Mouse (Mus musculus): ENCODE measurements around the gene Dock9. TPM values are rescaled to one million over a fixed set of nuclear protein-coding genes. Genes with fewer than 3 reads are reported as not detected.
A peak's percentile ranks its signal among the peaks of the same experiment; 100 is the strongest.

Dock9 gene
- 16.8 and 19.6 TPM in 2 replicates for total RNA-seq (2017)

DNA sequence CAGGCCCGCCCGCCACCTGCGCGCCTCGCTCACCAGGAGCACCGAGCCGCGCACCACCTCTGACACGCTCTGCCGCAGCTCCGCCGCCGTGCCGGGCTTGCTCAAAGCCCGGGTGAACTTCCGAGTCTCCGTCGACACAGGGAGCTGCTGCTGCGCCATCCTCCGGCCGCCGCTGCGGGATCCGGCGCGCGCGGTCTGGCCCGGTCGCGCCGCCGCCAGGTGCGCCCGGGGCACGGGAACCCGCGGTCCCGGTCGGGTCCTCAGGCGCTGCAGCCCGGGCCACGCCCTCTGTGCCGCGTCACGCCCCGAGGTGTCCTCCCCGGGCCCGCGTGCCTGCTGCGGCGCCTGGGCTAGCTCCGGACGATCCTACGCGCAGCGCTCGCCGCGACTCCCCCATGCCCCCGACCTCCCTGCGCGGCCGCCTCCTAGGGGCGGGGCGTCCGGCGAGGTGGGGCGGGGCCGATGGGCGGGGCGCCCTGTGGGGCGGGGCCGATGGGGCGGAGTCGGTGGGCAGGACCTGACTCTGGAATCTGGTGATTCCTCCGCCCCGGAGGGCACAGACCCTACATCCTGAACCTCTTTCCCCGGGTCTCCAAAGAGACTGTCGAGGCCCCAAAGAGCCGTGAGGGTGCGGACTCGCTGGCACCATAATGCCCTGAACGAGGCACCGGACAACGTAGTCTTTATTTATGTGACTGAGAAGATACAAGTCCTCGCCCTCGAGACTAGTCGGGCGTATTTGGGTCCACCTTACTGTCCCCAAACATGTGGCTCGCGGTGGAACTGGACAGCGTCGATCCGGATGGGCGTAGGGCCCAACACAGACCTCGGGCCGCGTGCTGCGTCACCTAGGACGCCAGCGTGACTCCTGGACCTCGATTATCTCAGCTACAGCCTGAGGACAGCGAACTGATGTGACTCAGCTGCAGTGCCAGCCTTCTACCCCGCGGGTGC is at the start of gene Dock9:
Gene Dock9 (minus strand): TSS at position 381 of the 954 bp plus-strand sequence.
- peak; percentile 63 to 67 for ATAC-seq (replicated peaks in 1 of 2; ENCODE audit: insufficient read depth in 1 of 2, low FRiP score in 2 of 2, low TSS enrichment in 1 of 2, low read depth in 1 of 2, poor library complexity in 2 of 2, severe bottlenecking in 2 of 2)

DNA sequence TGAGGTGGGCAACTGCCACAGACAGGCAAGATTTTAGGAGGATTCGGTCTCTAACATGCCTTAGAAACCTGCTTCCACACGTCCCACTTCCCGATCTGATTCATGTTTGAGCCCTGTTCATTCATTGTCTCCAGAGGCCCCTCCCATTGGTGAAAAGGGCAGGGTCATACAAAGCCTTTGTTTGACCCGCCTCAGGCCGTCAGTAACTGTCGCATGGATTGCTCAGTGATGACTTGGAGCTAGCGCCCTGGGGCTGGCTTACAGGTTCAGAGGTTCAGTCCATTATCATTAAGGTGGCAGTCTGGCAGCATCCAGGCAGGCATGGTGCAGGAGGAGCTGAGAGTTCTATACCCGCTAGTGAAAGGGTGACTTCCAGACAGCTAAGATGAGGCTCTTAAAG is 46.8 kb upstream of the Dock9 start:
- ATAC-seq (replicated peaks in 1 of 2; ENCODE audit: insufficient read depth in 1 of 2, low FRiP score in 2 of 2, low TSS enrichment in 1 of 2, low read depth in 1 of 2, poor library complexity in 2 of 2, severe bottlenecking in 2 of 2), result no peak

DNA sequence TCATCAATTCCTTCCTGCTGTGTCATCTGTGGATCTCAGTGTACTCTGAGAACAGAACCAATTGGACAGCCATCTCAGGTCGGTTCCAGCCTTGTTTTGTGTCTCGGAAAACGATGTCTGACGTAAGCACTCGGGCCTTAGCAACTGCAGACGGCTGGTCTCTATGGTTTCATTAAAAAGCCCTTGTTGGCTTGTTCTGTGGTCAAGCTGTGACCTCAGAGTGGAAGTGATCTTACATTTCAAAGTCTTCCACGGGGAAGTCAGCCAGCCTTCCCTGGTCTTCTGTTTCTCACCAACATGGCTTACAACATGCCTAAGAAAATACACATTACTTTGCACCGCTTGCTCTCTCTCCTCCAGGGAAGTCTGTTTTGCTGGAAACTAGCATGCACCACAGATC is 42.6 kb upstream of the Dock9 start:
- ATAC-seq (replicated peaks in 1 of 2; ENCODE audit: insufficient read depth in 1 of 2, low FRiP score in 2 of 2, low TSS enrichment in 1 of 2, low read depth in 1 of 2, poor library complexity in 2 of 2, severe bottlenecking in 2 of 2), result no peak; a peak in 1 of 4 replicates

DNA sequence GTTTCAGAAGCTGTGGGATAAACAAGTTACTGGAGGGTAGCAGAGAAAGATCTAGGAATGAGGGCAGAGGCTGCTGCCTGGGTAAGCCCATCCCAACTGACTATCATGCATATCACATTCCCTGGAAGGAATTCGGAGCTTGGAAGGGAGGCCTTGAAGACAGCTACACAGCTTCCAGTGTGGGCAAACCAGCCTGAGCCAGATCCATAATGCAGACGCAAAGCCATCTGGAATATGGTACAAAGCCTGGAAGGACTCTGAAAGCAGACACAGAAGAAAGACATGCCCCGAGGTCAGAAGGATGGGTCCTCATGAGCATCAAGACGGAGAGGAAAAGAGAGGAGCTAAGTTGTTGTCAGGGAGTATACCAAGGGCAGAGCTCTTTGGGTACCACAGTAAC is 40.5 kb upstream of the Dock9 start:
- no peak for ATAC-seq (replicated peaks in 1 of 2; ENCODE audit: insufficient read depth in 1 of 2, low FRiP score in 2 of 2, low TSS enrichment in 1 of 2, low read depth in 1 of 2, poor library complexity in 2 of 2, severe bottlenecking in 2 of 2)

DNA sequence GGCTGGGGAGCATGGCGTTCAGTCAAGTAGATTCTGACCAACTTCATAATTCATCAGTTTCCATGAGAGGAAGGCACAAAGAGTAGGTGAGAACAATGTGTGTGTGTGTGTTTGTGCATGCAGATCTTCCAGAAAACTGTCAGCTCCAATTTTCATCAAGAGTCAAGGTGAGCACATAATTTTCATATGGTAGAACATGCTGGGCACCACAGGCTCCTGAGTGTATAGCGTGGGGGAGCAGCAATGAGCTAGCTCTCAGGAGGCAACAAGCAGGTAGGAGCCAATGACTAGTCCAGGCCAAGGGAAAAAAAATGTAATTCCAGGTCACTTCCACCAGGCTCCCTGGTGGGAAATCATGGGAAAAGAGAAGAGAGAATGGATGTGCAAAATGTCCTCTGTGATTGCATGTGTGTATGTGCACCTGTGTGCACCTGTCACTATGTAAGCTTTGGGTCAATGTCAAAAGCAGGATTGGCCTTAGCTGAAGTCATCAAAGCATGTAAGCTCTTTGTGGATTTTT is 35.4 kb upstream of the Dock9 start:
- ATAC-seq (replicated peaks in 1 of 2; ENCODE audit: insufficient read depth in 1 of 2, low FRiP score in 2 of 2, low TSS enrichment in 1 of 2, low read depth in 1 of 2, poor library complexity in 2 of 2, severe bottlenecking in 2 of 2), result no peak

DNA sequence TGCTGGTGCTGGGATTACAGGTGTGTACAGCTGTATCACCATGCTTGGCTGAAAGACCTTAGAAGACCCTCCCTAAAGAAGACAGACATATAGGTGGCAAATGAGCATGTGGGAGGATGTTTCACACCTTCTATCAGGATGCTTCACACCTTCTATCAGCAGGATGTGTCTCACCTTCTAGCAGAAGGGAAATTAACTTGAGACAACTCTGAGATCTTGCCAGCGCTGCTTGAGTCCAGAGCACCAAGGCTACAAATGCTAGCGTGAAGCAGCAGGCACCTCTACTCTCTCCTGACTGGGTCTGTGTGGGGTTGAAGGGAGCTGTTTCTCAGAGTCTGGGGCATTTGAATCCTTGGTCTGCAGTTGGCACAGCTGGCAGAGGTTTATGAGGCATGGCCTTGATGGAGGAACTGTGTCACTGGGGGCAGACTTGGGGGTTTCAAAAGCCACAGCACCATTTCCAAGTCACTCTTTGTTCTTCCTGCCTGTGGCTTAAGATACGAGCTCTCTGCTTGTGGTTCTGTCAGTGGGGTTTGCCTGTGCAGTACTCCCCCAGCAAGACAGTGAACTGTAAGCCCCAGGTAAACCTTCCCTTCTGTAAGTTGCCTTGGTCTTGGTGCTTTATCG is 32.3 kb upstream of the Dock9 start:
- peak; percentile 94 to 98 for ATAC-seq (replicated peaks in 1 of 2; ENCODE audit: insufficient read depth in 1 of 2, low FRiP score in 2 of 2, low TSS enrichment in 1 of 2, low read depth in 1 of 2, poor library complexity in 2 of 2, severe bottlenecking in 2 of 2)

DNA sequence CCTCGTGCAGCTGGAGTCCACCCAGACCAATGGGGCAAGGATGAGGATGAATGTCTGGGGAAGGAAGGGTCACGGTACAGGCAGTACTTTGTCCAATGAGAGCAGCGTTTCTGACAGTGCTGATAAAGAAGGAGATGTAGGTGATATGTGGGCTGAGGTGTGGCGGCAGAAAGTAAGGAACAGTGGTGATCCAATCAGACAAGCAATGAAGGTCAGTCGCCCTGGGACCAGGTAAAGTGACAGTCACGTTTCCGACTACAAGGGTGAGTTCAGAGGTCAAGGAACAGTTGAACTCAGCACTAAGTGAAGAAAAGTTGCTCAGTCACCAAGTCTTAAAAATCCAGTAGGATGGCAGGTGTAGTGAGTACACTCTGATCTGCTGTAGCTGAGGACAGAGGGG is 29.5 kb upstream of the Dock9 start:
- no peak for ATAC-seq (replicated peaks in 1 of 2; ENCODE audit: insufficient read depth in 1 of 2, low FRiP score in 2 of 2, low TSS enrichment in 1 of 2, low read depth in 1 of 2, poor library complexity in 2 of 2, severe bottlenecking in 2 of 2)

DNA sequence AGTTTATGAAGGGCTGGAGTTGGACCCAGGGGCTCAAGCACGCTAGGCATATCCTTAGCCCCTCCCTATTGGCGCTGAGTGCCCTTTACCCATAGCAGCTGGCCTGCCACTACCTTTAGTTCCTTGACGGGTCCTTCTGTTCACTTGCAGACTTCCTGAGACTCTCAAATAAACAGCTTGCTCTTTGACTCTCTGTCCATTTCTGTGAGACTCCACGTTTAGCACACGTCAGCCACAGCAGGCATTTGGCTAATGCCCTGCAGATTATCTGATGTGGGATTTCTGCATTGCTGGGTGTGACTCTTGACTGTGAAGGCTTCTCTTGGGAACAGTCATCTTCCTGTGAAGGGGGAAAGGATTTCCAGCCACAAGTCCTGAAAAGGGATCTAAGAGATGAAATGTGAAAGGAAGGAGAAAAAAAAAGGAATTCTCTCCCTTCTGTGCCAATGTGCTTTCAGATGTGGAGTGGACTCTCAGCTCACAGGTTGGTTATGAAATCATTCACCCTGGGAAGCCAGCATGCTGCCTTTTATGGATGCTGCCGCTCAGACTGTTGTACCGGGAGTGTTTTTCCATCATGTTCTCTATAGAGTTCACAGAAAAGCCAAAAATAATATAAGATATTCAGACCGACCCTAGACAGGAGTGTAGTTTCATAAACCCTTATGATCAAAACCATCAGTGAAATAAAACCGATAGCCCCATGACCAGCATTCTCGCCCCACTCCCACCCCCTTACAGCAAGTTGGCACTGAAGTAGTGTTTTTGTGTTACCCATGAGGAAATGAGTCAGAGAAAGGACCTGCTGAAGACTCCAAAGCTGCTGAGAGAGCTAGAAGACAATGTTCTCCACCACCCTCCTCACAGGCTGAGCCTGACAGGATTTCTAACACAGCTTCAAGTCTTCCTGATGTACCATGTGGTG is 28.1 kb upstream of the Dock9 start:
- 0 out of 4 replicates have a peak, but pooled peaks of 1 of the 2 experiments have one; percentile 4 for ATAC-seq (replicated peaks in 1 of 2; ENCODE audit: insufficient read depth in 1 of 2, low FRiP score in 2 of 2, low TSS enrichment in 1 of 2, low read depth in 1 of 2, poor library complexity in 2 of 2, severe bottlenecking in 2 of 2)

DNA sequence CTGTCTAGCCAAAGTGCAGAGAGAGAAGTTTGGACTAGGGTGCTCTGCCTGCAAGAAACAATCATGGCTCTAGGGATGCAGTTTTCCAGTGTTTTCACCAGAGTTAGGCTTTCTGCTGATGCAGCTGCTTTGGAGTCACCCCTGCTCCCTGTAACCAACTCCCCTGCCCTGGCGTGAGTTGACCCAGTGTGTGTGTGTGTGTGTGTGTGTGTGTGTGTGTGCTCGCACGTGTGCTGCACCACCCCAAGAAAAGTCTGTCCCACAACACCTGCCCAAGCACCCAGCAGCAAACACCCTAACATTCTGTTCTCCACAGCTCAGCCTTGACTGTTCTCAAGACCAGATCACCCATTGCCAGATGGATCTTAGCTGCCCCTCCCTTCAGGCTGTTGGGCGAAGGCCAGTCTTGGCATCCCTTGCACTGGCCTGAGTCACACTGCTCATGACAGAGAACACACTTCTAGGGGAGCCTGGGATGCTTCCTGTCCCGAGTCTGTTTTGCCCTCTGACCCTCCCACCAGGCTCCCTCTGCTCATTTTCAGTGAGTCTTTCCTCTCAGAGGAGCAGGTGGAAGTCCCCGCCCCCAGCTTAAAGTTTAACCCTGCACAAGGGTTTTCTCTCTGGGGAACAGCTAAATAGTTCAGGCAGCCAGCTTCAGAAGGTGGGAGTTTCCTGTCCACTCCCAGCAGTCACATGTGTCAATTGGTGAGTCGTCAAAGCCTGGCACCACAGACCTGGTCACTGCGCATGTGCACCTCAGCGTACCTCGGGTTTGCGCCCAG is 26.9 kb upstream of the Dock9 start:
- ATAC-seq (replicated peaks in 1 of 2; ENCODE audit: insufficient read depth in 1 of 2, low FRiP score in 2 of 2, low TSS enrichment in 1 of 2, low read depth in 1 of 2, poor library complexity in 2 of 2, severe bottlenecking in 2 of 2), result peak in 1 of 2 experiments; percentile 30; a peak in 1 of 4 replicates

DNA sequence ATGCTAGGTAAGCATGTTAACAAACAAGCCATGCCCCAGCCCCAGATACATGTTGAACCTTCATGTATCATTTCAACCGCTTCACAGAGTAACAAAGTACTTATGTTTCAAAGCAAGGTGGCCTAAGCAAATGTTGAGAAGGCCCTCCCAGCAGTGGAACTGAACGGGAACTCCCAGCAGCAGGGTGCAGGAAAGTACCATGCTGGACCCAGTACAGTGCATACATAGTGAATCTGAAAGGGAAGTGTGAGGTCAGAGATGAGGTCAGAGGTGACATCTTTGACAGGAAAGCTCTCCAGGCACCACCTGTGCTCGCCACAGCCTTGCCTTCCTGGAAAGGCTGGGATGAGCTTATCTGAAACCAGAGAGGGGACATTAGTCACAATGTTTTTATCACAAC is 25.4 kb upstream of the Dock9 start:
- ATAC-seq (replicated peaks in 1 of 2; ENCODE audit: insufficient read depth in 1 of 2, low FRiP score in 2 of 2, low TSS enrichment in 1 of 2, low read depth in 1 of 2, poor library complexity in 2 of 2, severe bottlenecking in 2 of 2), result peak in 1 of 2 experiments; percentile 40; a peak in 2 of 4 replicates

DNA sequence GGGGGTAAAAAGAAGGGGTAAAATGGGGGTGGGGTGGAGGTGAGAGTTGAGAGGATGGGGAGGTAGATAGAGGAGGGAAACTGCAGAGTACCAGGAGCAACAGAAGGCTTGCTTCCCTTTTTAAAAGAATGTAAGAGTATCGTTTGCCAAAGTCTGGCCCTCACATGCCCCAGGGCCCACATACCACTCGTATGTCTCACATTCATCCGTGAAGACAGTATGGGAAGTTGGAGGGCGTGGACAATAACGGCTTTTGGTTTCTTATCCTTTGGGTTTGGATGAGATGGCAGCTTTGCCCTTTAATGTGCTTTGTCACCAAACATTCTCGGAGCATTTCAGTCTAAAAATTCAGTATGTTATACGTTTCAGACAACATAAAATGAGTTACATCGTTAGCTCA is 24.9 kb upstream of the Dock9 start:
- ATAC-seq (replicated peaks in 1 of 2; ENCODE audit: insufficient read depth in 1 of 2, low FRiP score in 2 of 2, low TSS enrichment in 1 of 2, low read depth in 1 of 2, poor library complexity in 2 of 2, severe bottlenecking in 2 of 2), result no peak

DNA sequence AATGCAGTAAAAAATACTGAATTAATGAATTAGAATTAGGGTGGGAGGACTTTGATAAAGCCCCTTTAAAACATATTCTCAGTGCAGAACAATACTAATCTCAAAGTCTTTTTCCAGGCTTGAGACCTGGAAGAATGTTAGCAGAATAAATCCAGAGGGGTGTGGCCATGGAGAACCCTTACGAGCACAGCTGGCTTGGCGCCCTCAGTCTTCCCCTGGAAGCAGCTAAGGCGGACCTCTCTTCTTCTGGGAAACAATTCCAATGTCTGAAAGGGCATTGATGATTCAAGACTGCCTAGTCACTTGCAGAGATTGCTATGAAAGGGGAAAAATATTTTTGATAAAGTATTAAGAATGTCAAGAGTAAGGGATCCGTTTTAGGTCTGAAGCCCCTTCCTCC is 9.2 kb upstream of the Dock9 start:
- no peak for ATAC-seq (replicated peaks in 1 of 2; ENCODE audit: insufficient read depth in 1 of 2, low FRiP score in 2 of 2, low TSS enrichment in 1 of 2, low read depth in 1 of 2, poor library complexity in 2 of 2, severe bottlenecking in 2 of 2)

DNA sequence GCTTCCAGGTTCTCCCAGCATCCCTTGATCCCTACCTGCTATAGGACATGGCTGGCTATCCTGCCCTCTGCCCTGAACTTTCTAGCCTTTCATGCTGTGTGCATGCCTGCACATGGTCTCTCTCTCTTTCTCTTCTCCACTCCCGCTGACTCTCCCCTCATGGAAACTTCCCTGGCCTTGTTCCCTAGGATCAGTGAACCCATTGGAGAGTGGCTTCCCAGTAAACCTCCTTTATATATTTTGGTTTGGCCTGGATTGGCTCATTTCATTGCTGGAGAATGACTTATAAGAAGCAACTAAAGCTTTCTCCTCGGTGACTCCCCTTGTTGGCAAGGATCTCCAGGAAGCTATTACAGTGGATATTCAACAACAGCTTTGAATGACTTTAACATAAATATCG is 8.7 kb upstream of the Dock9 start:
- no peak for ATAC-seq (replicated peaks in 1 of 2; ENCODE audit: insufficient read depth in 1 of 2, low FRiP score in 2 of 2, low TSS enrichment in 1 of 2, low read depth in 1 of 2, poor library complexity in 2 of 2, severe bottlenecking in 2 of 2)

DNA sequence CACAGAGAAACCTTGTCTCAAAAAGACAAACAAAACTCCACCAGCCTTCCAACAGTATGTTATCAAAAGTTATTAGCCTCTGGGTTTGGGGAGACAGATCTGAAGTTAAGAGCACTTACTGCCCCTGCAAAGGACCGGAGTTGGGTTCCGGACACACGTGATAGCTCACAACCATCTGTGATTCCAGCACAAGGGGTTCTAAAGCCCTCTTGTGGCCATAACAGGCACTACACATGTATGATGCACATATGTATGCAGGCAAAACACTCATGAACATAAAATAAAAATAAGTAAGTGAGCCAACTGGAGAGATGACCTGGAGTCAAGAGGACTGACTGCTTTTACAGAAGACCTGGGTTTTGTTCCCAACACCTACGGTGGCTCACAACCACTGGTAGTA is 6.8 kb upstream of the Dock9 start:
- ATAC-seq (replicated peaks in 1 of 2; ENCODE audit: insufficient read depth in 1 of 2, low FRiP score in 2 of 2, low TSS enrichment in 1 of 2, low read depth in 1 of 2, poor library complexity in 2 of 2, severe bottlenecking in 2 of 2), result peak; percentile 32 to 51; a peak in 3 of 4 replicates

DNA sequence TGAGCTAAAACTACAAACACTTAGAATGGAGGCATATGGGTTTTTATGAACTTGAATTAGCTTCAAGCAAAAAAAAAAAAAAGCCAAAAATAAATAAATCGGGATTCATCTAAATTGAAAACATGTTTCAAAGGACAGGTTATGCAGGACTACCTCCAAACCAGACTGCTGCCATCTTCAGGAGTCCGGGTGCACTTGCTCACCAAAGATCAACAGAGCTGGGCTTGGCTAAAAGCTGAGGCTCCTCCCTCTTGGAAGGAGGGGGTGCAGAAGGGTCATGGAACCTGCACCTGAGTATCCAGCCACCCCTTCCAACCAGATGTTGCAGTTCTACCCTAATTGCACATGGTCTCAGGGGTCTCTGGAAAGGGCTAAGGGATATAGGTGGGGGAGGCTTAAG is 3.3 kb upstream of the Dock9 start:
- 0 out of 4 replicates have a peak, but pooled peaks of 1 of the 2 experiments have one; percentile 33 for ATAC-seq (replicated peaks in 1 of 2; ENCODE audit: insufficient read depth in 1 of 2, low FRiP score in 2 of 2, low TSS enrichment in 1 of 2, low read depth in 1 of 2, poor library complexity in 2 of 2, severe bottlenecking in 2 of 2)

DNA sequence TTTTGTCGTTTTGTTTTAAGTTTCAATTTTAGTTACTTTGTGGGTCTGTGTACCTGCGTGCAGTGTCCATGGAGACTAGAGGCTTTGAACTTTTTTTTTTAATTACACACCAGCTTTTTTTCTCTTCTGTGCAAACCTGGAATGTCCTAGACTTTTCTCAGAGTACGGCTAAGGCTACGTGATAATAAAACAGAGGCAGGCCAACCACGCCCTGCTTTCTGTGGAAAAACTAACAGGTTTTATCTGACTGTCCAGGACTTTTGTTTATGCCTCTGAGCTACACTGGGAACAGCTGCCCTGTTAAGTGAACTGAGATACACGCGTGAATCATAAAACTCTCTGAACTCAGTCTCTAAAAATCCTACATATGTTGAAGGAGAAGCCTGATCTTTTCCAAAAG is 1.5 kb upstream of the Dock9 start:
- no peak for ATAC-seq (replicated peaks in 1 of 2; ENCODE audit: insufficient read depth in 1 of 2, low FRiP score in 2 of 2, low TSS enrichment in 1 of 2, low read depth in 1 of 2, poor library complexity in 2 of 2, severe bottlenecking in 2 of 2)

DNA sequence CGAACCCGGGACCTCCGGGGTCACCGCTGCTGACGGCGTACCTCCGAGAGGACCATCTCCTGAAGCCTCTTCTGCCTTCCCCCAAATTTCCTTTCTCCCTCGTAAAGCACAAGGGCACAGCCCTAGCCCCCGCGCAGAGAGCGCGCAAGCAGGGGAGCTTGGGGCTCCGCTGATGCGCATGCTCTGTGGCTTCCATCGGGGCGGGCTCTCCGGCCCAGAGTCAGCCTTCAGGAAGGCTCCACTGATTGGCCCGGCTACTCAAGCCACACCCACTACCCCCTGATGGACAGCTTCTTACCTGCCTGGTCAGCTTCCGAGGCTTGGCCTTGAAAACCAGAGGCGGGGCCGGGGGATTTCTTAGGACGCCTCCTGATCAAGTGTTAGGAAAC is 768 bp upstream of the Dock9 start:
- ATAC-seq (replicated peaks in 1 of 2; ENCODE audit: insufficient read depth in 1 of 2, low FRiP score in 2 of 2, low TSS enrichment in 1 of 2, low read depth in 1 of 2, poor library complexity in 2 of 2, severe bottlenecking in 2 of 2), result peak; percentile 76 to 88
